Mouse (Mus musculus) heart, adult 18-20 months (tissue): ENCODE data around the gene Tedc1. TPM values are rescaled to one million over a fixed set of nuclear protein-coding genes. Genes with fewer than 3 reads are reported as not detected.

ENCODE experiments used
- DNase-seq, 2 experiments: peaks; one replicate each; pipeline ENCODE4 v3.0.0; 2021 to 2022; ENCODE audit warnings: mixed read lengths in 1 of 2
- long read RNA-seq, 2 experiments: library from polyadenylated mRNA; stranded (forward); transcript quantifications; one replicate each; pipeline ENCODE4 v2.0.0; 2021
- total RNA-seq, 2 experiments: library from RNA; stranded (reverse); gene quantifications; 2 replicates each; pipeline ENCODE4 v1.2.3; 2021

The Tedc1 gene
- total RNA-seq = under 1 TPM; 0.31 to 0.89 TPM
- long read RNA-seq, experiment 1 = 0 reads
- long read RNA-seq, experiment 2 = 0 reads

GRCm38 (mm10) chr12:113155887-113156539 is at the start of gene Tedc1:
Gene Tedc1 (plus strand): TSS chr12:113156421.
- peak; percentile 99 to 100 for DNase-seq

GRCm38 (mm10) chr12:113107431-113108124 is 48.6 kb upstream of the Tedc1 start:
- no peak for DNase-seq

- DNase-seq = no peak
Measured at GRCm38 (mm10) chr12:113108528-113109283, 47.5 kb upstream of the Tedc1 start.

GRCm38 (mm10) chr12:113109801-113110200 is 46.4 kb upstream of the Tedc1 start:
- no peak for DNase-seq

DNA sequence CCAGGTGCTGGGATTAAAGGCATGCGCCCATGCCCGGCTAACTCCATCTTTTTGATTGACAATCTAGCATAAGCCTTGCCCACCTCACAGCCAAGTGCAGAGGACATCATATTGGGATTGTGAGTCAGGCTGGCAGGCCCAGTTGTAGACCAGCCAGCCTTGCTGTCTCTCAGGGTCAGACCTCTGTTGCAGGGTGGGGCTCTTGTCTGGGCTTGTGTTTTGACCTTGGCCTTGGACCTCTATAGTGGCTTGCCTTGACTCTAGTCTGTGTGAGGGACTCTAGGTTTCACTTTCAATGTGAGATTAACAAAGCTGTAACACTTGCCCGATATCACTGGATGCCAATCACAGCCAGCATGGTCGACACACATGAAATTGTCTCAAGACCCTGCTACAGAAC is 42.1 kb upstream of the Tedc1 start:
- DNase-seq = no peak

GRCm38 (mm10) chr12:113114856-113115538 is 41.2 kb upstream of the Tedc1 start:
- no peak for DNase-seq

GRCm38 (mm10) chr12:113119516-113120410 is 36.5 kb upstream of the Tedc1 start:
- DNase-seq = peak; percentile 87 to 95

DNA sequence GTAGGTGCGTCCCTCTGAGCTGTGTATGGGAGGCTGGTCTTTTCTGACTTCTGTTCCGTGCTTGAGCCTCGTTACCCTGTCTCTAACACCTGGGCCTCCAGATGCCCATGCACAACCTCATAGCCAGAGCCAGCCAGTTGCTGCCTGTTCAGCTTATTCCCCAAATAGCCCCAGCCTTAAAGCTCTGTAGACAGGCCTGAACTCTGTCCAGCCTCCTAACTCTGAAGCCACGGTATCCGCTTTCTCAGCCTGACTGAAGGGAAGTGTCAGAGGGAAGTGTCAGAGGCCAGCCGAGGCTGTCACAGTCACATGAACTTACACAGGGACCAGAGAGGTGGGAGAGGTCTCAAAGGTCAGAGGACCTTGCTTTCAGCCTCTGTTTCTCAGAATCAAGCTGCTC is 31.5 kb upstream of the Tedc1 start:
- no peak for DNase-seq

DNA sequence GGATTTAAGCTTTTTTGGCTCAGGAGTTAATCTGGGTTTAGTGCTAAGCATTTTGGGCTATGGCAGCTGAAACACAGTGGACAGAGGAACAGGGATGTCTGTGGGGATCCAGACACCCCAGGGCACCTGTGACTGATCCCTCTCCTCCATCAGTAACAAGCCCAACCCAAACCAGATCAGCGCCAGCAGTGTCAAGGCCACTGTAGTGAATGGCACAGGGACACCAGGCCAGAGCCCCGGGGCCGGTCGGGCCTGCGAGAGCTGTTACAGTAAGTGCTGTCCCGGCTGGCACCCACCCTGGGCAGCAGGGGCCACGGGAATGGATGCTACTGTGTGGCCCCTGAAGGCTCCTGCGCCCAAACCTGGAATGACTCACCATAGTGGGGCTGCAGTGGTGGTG is 25.5 kb upstream of the Tedc1 start:
- DNase-seq = no peak

GRCm38 (mm10) chr12:113131601-113132000 is 24.6 kb upstream of the Tedc1 start:
- no peak for DNase-seq

DNA sequence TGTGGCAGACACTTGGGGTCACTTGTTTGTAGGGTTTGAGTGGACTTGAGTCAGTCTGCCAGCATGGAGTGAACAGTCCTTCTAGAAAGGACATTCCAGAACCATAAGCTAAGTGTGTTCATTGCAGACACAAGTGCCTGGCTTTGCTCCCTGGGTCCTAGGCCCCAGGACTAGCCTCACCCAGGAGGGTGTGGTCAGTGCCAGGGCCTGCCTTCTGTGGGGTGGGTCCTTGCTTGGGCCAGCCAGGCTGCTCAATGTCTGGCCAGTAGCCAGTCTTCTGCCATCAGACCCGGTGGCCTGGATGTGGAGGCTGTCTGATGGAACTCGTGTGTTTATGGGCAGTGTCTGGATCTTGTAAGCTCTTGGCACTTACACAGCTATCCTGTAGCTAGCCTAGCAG is 23.7 kb upstream of the Tedc1 start:
- DNase-seq = peak; percentile 87 to 95

GRCm38 (mm10) chr12:113133260-113133659 is 23.0 kb upstream of the Tedc1 start:
- peak in 1 of 2 experiments; percentile 47 for DNase-seq

- DNase-seq = peak in 1 of 2 experiments; percentile 25
Measured at GRCm38 (mm10) chr12:113133861-113134403, 22.3 kb upstream of the Tedc1 start.

GRCm38 (mm10) chr12:113134502-113134901 is 21.7 kb upstream of the Tedc1 start:
- no peak for DNase-seq

GRCm38 (mm10) chr12:113135401-113135800 is 20.8 kb upstream of the Tedc1 start:
- DNase-seq = no peak

- no peak for DNase-seq
Measured at GRCm38 (mm10) chr12:113136492-113137020, 19.7 kb upstream of the Tedc1 start.

DNA sequence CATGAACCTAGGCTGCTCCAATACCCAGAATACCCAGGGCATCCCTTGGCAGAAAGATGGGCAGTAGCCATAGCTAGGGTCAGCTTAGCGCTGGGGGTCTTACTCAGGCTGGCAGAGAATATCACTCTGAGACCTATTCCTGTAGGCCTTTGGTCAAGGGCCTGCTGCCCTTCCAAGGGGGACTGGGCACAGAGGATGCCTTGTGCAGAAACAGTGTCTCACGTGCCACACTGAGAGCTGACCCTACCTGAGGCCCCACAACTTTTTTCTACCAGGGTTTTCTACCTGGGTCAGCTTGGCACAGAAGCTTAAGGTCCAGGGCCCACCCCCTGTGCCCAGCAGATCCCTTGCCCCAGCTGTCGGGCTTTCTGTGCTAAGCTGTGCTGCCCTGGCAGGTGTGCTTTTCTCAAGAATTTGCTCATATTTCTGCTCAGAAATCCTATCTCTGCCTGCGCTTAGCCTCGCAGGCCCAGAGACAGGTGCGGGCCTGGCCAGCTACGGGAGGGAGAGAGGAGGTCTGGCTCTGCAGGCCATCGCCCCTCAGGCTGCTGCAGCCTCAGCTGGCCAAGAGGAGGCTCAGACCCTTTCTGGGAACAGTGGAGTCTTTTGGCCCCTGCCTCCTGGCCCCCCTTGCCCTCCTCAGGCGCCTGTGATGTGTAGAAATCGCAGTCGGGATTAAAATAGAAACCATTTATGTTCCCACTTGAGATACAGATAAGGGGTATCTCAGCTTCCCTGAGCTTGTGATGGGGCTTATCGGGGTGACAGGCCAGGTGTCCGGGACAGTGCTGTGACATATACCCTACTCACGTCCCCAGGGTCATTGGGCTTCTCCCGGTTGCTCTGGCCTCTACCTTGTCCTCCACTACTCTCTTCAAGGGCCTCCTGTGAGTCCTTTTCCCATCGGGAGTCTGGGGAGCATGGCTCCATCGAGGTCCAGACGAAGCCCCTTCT is 18.7 kb upstream of the Tedc1 start:
- DNase-seq = peak; percentile 69 to 83

GRCm38 (mm10) chr12:113138291-113138690 is 17.9 kb upstream of the Tedc1 start:
- DNase-seq = peak in 1 of 2 experiments; percentile 34
